Mouse (Mus musculus) forebrain, embryonic 15.5 days (tissue): ENCODE results near the gene Slc48a1. TPM values are rescaled to one million over a fixed set of nuclear protein-coding genes. Genes with fewer than 3 reads are reported as not detected.

ENCODE experiments used
- ATAC-seq: fragments of 200-750 bp; cut with Nextera tagmentation; replicated peaks from 2 replicates; pipeline ENCODE4 v1.8.0; 2017; ENCODE audit warnings: mild to moderate bottlenecking, moderate TSS enrichment, moderate library complexity
- H3K27ac ChIP-seq: fragments of 300-500 bp; sonication (generic); replicated peaks from 2 replicates; pipeline ENCODE4 v1.5.1; 2015; ENCODE audit warnings: mild to moderate bottlenecking, inconsistent platforms
- H3K27me3 ChIP-seq: fragments of 300-500 bp; sonication (generic); 2 replicates; pipeline ENCODE4 v1.6.1; 2015; ENCODE audit warnings: inconsistent platforms
- H3K36me3 ChIP-seq: fragments of 300-500 bp; sonication (generic); 2 replicates; pipeline ENCODE4 v1.6.1; 2015; ENCODE audit warnings: mild to moderate bottlenecking, inconsistent platforms
- H3K4me1 ChIP-seq: fragments of 300-500 bp; sonication (generic); 2 replicates; pipeline ENCODE4 v1.6.1; 2015; ENCODE audit warnings: inconsistent platforms
- H3K4me2 ChIP-seq: fragments of 300-500 bp; sonication (generic); replicated peaks from 2 replicates; pipeline ENCODE4 v1.6.1; 2015; ENCODE audit warnings: mild to moderate bottlenecking, inconsistent platforms
- H3K4me3 ChIP-seq: fragments of 300-500 bp; sonication (generic); 2 replicates; pipeline ENCODE4 v1.5.1; 2015; ENCODE audit warnings: mild to moderate bottlenecking, inconsistent platforms
- H3K9ac ChIP-seq: fragments of 300-500 bp; sonication (generic); replicated peaks from 2 replicates; pipeline ENCODE4 v1.6.1; 2015; ENCODE audit warnings: mild to moderate bottlenecking, inconsistent platforms
- H3K9me3 ChIP-seq: fragments of 300-500 bp; sonication (generic); 2 replicates; pipeline ENCODE4 v1.6.1; 2016; ENCODE audit warnings: inconsistent platforms
- WGBS: fragments of 180-500 bp; shearing (Covaris S2); methylation state at CpG from one replicate; pipeline ENCODE4 v1.1.7; 2015; ENCODE audit warnings: mixed read lengths; 5-methylcytosine and 5-hydroxymethylcytosine counted together
- polyA plus RNA-seq: library from polyadenylated mRNA; unstranded; fragments of >200 nt; fragmentation: Nextera tagmentation; extraction: Ambion mirVana; gene quantifications from 2 replicates; pipeline ENCODE4 v1.2.1, GENCODE M21; 2015

Slc48a1 gene
- polyA plus RNA-seq, 1 experiment from 2014 or later: 64.9 TPM

DNA sequence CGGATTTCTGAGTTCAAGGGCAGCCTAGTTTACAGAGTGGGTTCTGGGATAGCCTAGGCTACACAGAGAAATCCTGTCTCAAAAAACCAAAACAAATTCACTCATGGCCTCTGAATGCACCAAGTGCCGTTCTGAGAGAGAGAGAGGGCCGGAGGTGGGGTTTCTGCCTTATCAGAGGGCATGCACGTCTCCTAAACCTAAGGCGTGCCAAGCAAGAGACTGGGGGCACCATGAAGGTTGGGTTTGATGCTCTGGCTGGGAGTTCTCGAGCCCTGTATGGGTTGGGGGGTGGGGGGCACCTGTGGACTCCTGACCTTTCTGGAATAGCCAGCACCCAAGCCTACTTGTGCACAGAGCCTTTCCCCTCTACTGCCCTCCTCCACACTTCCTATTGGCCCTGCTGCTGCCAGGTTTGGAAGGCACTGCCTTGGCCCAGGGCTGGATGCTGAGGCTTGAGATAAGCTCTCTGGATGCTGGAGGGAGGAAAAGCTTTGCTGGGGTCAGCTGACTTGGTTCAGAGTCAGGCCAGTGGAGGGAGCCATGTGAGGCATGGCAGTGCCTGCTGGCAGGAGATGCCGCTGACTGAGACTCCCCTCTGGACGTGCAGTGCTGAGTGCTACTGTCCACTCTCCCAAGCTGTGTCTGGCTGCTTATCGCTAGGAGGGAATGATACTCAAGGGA lies 7.6 kb downstream of the Slc48a1 start:
- no peak overlapping the region for H3K9ac ChIP-seq
- peaks cover 10% of the 10 kb centered on the region; the same call in 1 of the 2 replicates for H3K27me3 ChIP-seq
- H3K9me3 ChIP-seq: no peaks in the 10 kb centered on the region
- no peak overlapping the region for H3K4me2 ChIP-seq
- 0 out of 2 replicates have a peak, but pooled peaks cover 4% of the 10 kb centered on the region for H3K36me3 ChIP-seq
- no peak overlapping the region for H3K4me3 ChIP-seq
- ATAC-seq: no peak
- peaks cover 38% of the 10 kb centered on the region for H3K4me1 ChIP-seq
- 83% methylated on average over 9 of the region's 9 CpGs for WGBS
- no peak overlapping the region for H3K27ac ChIP-seq

DNA sequence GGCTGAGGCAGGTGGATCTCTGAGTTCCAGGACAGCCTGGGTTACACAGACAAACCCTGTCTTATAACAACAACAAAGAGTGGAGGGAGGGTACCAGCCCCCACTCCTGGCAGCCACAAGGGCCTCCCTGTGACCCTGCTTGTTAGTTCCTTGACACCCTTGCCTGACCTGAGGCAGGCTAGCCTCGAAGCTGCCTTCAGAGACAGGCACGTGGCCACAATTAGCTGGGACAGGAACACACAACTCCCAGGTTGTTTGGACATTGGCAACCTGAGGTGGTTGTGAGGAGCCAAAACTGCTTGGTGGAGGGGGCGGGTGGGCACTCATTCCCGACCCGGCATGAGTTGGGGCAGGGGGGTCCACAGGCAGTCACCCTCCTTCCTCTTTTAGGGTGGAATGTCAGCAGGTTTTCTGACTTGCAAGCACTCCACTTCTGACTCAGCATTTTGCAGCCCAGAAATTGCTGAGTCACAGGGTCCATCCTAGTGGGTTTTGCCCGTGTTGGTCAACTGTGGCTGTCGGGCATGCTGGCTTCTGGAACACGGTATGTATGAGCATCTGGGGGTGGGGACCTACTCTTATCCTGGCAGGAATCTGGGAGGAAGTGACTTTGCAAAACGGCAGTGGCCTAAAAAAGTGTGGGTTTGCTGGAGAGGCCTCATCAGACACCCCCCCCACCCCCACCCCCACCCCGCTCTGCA lies 8.2 kb downstream of the Slc48a1 start:
- 83% methylated on average over 10 of the region's 10 CpGs for WGBS
- H3K36me3 ChIP-seq: peaks cover 9% of the 10 kb centered on the region; the same call in 1 of the 2 replicates
- no peak for ATAC-seq
- no peak overlapping the region for H3K4me2 ChIP-seq
- H3K9ac ChIP-seq: no peak overlapping the region
- H3K4me3 ChIP-seq: no peak overlapping the region
- H3K4me1 ChIP-seq: peaks cover 33% of the 10 kb centered on the region
- peaks cover 10% of the 10 kb centered on the region; the same call in 1 of the 2 replicates for H3K27me3 ChIP-seq
- no peak overlapping the region for H3K27ac ChIP-seq
- H3K9me3 ChIP-seq: no peaks in the 10 kb centered on the region

DNA sequence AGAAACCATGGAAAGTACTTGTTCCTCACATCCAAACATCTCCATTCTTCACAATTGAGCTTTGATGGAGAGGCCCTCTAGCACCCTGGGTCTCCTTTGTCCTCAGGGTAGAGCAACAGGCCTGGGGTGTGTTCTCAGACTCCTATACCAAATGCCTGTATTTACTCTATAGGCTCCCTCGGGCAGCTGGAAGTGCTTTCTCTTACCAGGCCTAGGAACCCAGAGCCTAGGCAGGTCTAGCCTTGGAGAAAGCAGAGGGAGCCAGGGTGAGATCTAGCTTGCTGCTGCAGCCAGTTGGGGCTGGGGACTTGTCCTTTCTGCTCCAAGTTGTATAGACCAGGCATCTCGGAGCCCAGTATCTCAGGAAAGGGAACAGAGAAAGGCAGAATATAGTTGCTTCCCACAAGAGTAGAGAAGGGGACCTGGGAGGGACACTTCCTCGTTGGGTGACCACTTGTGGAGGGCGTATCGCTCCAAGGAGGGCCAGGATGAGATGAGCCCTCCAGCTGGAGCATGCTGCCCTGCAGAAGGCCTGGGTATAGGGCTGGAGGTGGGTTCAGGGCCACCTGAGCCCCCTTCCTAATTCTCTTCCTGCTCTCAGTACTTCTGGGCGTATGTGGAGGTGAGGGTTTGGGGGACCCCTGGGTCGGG lies 9.0 kb downstream of the Slc48a1 start:
- H3K27me3 ChIP-seq: peaks cover 10% of the 10 kb centered on the region; the same call in 1 of the 2 replicates
- H3K9me3 ChIP-seq: no peaks in the 10 kb centered on the region
- H3K27ac ChIP-seq: no peak overlapping the region
- no peak overlapping the region for H3K4me2 ChIP-seq
- H3K9ac ChIP-seq: no peak overlapping the region
- ATAC-seq: no peak
- WGBS: 78% methylated on average over 7 of the region's 7 CpGs
- H3K36me3 ChIP-seq: peaks cover 13% of the 10 kb centered on the region; the same call in 1 of the 2 replicates
- H3K4me3 ChIP-seq: no peak overlapping the region
- H3K4me1 ChIP-seq: peaks cover 26% of the 10 kb centered on the region

DNA sequence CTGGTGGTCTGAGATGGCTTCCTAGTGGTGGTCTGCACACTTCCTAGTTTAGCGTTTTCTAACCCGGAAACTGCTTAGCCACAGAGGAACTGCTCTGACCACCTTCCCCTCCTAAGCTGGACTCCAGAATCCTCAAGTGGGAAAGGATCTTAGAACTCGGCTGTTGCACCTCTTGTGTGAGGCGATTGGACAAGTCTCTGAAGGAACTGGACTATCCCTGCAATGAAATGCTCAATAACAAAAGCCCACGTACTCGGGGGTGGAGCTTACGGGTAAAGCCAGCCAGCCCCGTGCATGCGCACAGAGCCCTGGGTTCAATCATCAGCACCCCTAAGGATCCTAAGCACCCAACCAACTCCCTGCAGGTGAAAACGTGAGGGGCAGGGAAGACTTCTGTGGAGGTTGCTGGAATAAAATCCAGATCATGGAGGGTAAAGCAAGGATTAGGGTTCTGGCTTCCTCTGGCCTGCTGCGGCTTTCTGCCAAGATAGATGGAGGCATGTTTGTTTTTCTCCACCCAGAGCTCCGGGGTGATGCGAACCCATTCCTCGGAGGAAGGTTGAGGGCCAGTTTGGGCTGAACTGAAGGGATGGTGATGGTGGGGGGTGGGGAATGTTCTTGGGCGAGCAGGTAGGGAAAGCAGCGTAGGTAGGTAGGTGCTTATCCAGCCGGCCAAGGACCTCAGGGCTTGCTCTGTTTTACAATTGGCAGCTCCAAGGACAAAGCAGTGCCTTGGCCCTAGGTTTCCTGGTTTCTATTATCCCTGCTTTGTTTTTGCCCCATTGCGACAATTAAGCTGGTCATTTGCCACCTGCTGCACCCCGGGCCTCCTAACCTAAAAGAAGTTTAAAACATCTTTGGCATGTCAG lies 9.7 kb downstream of the Slc48a1 start:
- Histone ChIP-seq H3K27ac (peak overlapping the region; percentile 47), H3K4me2 (no peak overlapping the region), H3K36me3 (peaks cover 13% of the 10 kb centered on the region; the same call in 1 of the 2 replicates), H3K9ac (no peak overlapping the region), H3K27me3 (peaks cover 3% of the 10 kb centered on the region; the same call in 1 of the 2 replicates), H3K9me3 (no peaks in the 10 kb centered on the region), H3K4me3 (no peak overlapping the region), H3K4me1 (peaks cover 19% of the 10 kb centered on the region)
- ATAC-seq: no peak
- WGBS: 61% methylated on average over 19 of the region's 19 CpGs

DNA sequence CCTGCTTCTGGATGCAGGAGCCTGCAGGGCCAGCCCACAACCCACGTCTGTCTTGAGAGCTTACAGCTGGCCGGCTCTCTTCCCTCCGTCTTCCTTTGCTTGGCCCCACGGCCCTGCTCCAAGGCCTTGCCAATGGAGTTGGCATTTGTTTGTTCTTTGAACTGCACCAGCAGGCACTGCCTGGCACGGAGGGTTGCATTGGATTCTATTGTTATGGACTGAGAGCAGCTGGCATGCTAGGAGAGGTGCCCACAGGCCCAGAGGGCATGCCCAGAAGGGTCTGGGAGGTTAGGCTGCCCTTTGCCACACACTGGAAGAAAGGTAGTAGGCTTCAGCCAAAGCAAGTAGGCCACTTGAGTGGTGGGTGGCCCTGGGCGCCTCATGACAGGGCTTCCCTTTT lies 10.5 kb downstream of the Slc48a1 start:
- Histone ChIP-seq H3K27me3 (no peaks in the 10 kb centered on the region), H3K27ac (peak overlapping the region; percentile 47), H3K36me3 (peaks cover 21% of the 10 kb centered on the region), H3K9me3 (no peaks in the 10 kb centered on the region), H3K4me2 (no peak overlapping the region), H3K4me3 (no peak overlapping the region), H3K9ac (no peak overlapping the region), H3K4me1 (peaks cover 19% of the 10 kb centered on the region)
- 32% methylated on average over 6 of the region's 6 CpGs for WGBS
- peak; percentile 14; the same call in 1 of the 2 replicates for ATAC-seq

DNA sequence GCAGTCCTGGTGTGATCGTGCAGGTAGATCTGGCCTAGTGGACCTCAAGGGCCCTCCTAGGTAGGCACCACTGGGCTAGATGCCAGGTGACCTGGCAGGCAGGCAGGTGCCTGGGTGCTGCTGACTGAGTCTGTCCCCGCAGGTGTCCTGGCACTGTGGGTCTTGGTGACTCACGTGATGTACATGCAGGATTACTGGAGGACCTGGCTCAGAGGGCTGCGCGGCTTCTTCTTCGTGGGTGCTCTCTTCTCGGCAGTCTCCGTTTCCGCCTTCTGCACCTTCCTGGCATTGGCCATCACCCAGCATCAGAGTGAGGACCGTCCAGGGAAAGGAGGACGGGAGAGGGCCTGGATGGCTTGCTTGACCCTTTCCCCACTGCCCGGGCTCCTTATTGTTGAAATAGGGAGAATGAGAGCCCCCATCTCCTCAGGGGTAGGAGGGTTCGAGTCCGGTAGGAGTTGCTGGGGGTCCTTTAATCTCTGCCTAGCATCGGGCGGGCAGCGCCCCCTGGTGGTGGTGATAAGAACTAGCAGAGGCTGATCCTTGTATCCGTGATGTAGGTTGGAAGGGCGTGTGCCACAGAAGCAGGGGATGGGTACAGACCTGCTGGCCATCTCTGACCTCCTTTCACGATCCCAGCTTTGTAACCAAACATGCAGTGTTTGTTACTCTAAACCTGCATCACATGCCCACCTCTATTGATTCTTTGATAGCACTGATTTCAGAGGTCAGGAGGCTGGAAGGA lies 11.6 kb downstream of the Slc48a1 start:
- Histone ChIP-seq H3K36me3 (peaks cover 30% of the 10 kb centered on the region), H3K27me3 (no peaks in the 10 kb centered on the region), H3K4me1 (peaks cover 16% of the 10 kb centered on the region), H3K27ac (no peak overlapping the region), H3K4me2 (no peak overlapping the region), H3K9ac (no peak overlapping the region), H3K4me3 (no peak overlapping the region), H3K9me3 (no peaks in the 10 kb centered on the region)
- WGBS: 54% methylated on average over 20 of the region's 20 CpGs
- no peak for ATAC-seq

DNA sequence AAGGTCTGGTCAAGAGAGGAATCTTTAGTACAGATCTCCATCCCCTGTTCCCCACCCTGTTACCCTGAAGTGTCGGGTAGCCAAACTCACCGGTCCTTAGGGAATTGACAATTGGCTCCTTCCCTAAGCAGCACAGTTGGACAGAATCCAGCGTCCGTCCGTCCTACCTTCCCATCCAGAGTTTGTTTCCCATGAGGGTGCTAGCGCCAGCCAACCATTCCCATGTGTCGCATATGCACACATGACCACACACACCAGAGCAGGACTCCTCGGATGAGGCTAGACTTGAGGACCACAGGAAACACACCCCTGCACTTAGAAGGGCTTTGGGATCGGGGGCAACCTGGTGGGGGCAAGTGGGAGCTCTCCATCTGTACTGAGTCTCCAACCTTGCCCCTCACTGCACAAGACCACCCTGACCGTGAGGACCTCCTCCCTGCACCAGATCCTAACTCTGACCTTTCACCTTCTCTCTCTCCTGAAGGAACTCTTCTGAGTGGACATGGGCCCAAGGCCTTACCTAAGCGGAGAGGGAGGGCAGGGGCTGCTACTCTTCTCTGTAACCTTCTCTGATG lies 12.9 kb downstream of the Slc48a1 start:
- Histone ChIP-seq H3K27ac (no peak overlapping the region), H3K9me3 (no peaks in the 10 kb centered on the region), H3K4me3 (no peak overlapping the region), H3K36me3 (peaks cover 36% of the 10 kb centered on the region), H3K9ac (no peak overlapping the region), H3K4me2 (no peak overlapping the region), H3K4me1 (peaks cover 14% of the 10 kb centered on the region), H3K27me3 (no peaks in the 10 kb centered on the region)
- 92% methylated on average over 11 of the region's 11 CpGs for WGBS
- ATAC-seq: no peak

DNA sequence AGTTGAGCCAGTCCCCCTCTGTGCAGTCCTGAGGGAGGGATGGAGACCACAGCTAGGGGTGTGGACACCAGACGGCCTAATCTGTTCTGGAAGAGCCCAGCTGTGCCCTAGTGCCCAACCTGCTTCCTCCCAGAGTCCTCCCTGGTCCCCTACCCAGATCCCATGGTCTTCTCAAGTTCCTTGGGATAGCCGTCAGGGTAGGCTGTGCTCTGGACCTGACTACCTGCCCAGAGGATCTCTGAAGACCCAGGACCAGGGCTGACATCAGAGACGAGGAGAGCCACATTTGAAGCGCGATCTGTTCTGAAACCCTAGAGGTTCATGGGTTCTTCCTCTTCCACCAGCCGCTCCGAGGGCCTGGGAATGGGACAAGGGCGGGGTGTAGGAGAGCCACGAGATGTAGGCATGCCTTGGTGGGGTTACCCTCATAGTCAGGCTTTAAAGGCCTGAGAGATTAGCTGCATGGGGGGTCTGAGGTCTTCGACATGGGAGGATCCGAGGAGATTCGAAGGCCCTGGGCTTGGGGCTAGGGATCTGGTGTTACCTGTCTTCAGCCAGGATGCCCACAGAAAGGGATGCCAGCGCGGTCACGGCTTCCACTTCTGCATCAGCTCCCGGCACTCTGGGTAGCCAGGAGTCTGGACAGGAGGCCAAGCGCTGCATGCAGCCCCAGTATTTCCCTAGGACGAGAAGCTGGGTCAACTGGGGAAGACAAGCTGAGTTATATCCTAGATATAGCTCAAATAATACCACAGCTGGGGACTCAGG lies 15.2 kb downstream of the Slc48a1 start:
- Histone ChIP-seq H3K4me2 (no peak overlapping the region), H3K27ac (no peak overlapping the region), H3K4me1 (peaks cover 14% of the 10 kb centered on the region), H3K9me3 (no peaks in the 10 kb centered on the region), H3K4me3 (no peak overlapping the region), H3K36me3 (peaks cover 53% of the 10 kb centered on the region), H3K9ac (no peak overlapping the region), H3K27me3 (no peaks in the 10 kb centered on the region)
- WGBS: 90% methylated on average over 18 of the region's 18 CpGs
- ATAC-seq: no peak

DNA sequence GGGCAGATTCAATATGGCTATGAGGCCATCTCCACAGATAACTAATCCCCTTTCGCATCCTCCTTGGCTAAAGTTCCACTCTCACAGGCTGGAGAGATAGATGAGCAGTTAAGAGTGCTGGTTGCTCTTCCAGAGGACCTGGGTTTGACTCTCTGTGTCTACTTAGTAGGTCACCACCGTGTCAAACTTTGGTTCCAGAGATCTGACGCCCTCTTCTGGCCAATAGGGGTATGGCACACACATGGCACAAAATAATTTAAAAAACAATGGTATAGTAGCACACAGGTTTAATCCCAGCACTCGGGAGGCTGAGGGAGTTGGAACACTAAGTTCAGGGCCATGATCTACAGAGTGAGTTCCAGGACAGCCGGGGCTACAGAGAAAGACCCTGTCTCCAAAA lies 15.9 kb downstream of the Slc48a1 start:
- Histone ChIP-seq H3K36me3 (peaks cover 55% of the 10 kb centered on the region), H3K27ac (no peak overlapping the region), H3K9me3 (no peaks in the 10 kb centered on the region), H3K27me3 (no peaks in the 10 kb centered on the region), H3K9ac (no peak overlapping the region), H3K4me3 (no peak overlapping the region), H3K4me2 (no peak overlapping the region), H3K4me1 (peaks cover 9% of the 10 kb centered on the region)
- WGBS: 75% methylated on average over 5 of the region's 5 CpGs
- ATAC-seq: no peak

DNA sequence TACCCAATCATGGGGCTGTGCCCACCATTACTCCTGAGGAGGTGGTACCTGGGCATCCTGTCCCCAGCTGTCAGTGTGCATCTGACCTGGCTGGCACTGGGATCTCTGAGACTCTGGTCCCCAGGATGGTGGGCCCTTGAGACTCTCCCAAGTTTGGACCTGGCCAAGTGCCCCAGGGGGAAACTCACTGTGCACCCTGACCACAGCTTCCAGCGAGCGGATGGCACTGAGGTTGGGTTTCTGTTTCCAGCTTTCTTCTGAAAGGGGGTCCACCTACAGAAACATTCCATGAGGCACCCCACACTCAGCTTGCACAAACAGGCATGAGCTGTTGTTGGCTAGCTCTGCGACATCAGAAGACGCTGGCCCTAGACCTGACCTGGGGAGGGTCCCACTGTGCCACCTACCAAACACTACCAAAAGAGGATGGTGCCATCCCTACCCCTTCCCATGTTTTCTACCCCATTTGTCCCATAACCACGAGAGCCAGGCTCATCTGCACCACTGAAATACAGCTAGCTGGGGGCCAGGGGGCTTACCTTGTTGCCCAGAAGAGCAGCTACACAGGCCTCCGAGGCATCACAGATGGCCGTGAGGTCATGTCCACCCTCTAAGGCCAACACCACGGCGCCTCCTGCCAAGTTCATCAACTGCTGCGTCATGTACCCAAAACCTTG lies 17.4 kb downstream of the Slc48a1 start:
- no peak overlapping the region for H3K4me3 ChIP-seq
- H3K27ac ChIP-seq: no peak overlapping the region
- H3K27me3 ChIP-seq: no peaks in the 10 kb centered on the region
- H3K9ac ChIP-seq: no peak overlapping the region
- peaks cover 53% of the 10 kb centered on the region for H3K36me3 ChIP-seq
- WGBS: 96% methylated on average over 10 of the region's 10 CpGs
- ATAC-seq: no peak
- H3K4me2 ChIP-seq: no peak overlapping the region
- H3K9me3 ChIP-seq: no peaks in the 10 kb centered on the region
- peaks cover 9% of the 10 kb centered on the region for H3K4me1 ChIP-seq
